12 mouse cellular contexts compared by ENCODE assay signal in the genomic region with DNA sequence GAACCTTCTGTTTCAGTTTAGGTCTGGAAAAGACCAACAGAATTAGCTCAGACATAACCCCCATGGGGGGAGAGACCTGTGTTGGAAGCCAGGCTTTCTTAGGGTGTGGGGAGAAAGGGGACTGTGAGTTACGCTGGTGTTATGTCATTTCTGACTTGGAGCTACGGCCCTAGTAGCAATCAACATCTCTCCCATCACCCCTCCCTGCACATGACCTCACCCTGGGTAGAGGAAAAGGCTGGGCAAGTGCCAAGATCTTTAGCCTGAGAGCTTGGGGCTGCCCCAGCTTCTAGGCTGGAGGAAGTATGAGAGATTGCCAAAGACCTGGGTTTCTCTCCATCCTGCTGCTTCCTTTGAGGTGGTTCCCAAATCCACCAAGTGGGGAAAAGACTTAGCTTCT. TPM values are rescaled to one million over a fixed set of nuclear protein-coding genes. Genes with fewer than 3 reads are reported as not detected.
DNase-seq lines count a peak whose midpoint lies in the region; ATAC-seq and TF ChIP-seq lines count a peak whose summit lies in the region.
"Had no signal": no experiment of that assay in that cellular context is flagged by ENCODE, and none has a peak within 500 bp of the region (broad histone marks: within the 10 kb centered on the region; RNA-seq: fewer than 3 reads in every experiment).

No protein-coding gene starts in this region.

- H3K4me2 ChIP-seq in stomach, postnatal 0 days (replicated peaks; ENCODE audit: low read depth), result no peak overlapping the region
- no peak overlapping the region for H3K4me2 ChIP-seq in intestine, embryonic 16.5 days (ENCODE audit: low read depth, low read length)
- H3K4me2 ChIP-seq: embryonic facial prominence, embryonic 15.5 days; limb, embryonic 15.5 days had no signal

- no peaks in the 10 kb centered on the region for H3K9me3 ChIP-seq in stomach, postnatal 0 days (ENCODE audit: control insufficient read depth, low read length)
- no peaks in the 10 kb centered on the region for H3K9me3 ChIP-seq in intestine, embryonic 16.5 days (ENCODE audit: control insufficient read depth, low read length)
- H3K9me3 ChIP-seq: embryonic facial prominence, embryonic 15.5 days; limb, embryonic 15.5 days had no signal

- no peak for TF ChIP-seq EP300 in stomach, postnatal 0 days (optimal IDR thresholded peaks at IDR 0.05)

- H3K36me3 ChIP-seq in stomach, postnatal 0 days (ENCODE audit: control insufficient read depth, insufficient read depth, low read length), result no peaks in the 10 kb centered on the region
- no peaks in the 10 kb centered on the region for H3K36me3 ChIP-seq in intestine, embryonic 16.5 days (ENCODE audit: control insufficient read depth, insufficient read depth, low read length)
- H3K36me3 ChIP-seq: embryonic facial prominence, embryonic 15.5 days; limb, embryonic 15.5 days had no signal

- intact Hi-C loops in left cerebral cortex, postnatal 4 days (cut with DNase I), result no loop called here
- intact Hi-C loops in heart, postnatal 36 days (cut with DNase I), result no loop called here

- H3K27ac ChIP-seq in stomach, postnatal 0 days (replicated peaks), result no peak overlapping the region
- H3K27ac ChIP-seq in intestine, embryonic 16.5 days (ENCODE audit: low read length), result no peak overlapping the region
- H3K27ac ChIP-seq: embryonic facial prominence, embryonic 15.5 days; limb, embryonic 15.5 days had no signal

- H3K4me3 ChIP-seq in stomach, postnatal 0 days (ENCODE audit: low read depth, low read length), result no peak overlapping the region
- no peak overlapping the region for H3K4me3 ChIP-seq in intestine, embryonic 16.5 days (ENCODE audit: low read length)
- H3K4me3 ChIP-seq: embryonic facial prominence, embryonic 15.5 days; limb, embryonic 15.5 days had no signal

- ATAC-seq in stomach, postnatal 0 days (ENCODE audit: low FRiP score, low TSS enrichment), result peak; percentile 26; the same call in 1 of the 2 replicates
- no peak for ATAC-seq in intestine, embryonic 16.5 days
- ATAC-seq: intestine, postnatal 0 days had no signal

- H3K4me1 ChIP-seq in stomach, postnatal 0 days (replicated peaks; ENCODE audit: control insufficient read depth, insufficient read depth), result no peaks in the 10 kb centered on the region
- no peaks in the 10 kb centered on the region for H3K4me1 ChIP-seq in intestine, embryonic 16.5 days (ENCODE audit: control insufficient read depth, insufficient read depth, low read length)
- H3K4me1 ChIP-seq: embryonic facial prominence, embryonic 15.5 days had no signal

- no peaks in the 10 kb centered on the region for H3K27me3 ChIP-seq in stomach, postnatal 0 days (ENCODE audit: control insufficient read depth, insufficient read depth, low read length)
- H3K27me3 ChIP-seq in intestine, embryonic 16.5 days (replicated peaks; ENCODE audit: control insufficient read depth, insufficient read depth, low read length), result no peaks in the 10 kb centered on the region
- H3K27me3 ChIP-seq: embryonic facial prominence, embryonic 15.5 days; limb, embryonic 15.5 days had no signal

- WGBS in stomach, postnatal 0 days, result 43% methylated on average over 2 of the region's 2 CpGs
- WGBS in intestine, embryonic 16.5 days, result 66% methylated on average over 2 of the region's 2 CpGs

- H3K9ac ChIP-seq in stomach, postnatal 0 days (ENCODE audit: low read length), result no peak overlapping the region
- H3K9ac ChIP-seq in intestine, embryonic 16.5 days (ENCODE audit: low read depth, low read length), result no peak overlapping the region
- H3K9ac ChIP-seq: embryonic facial prominence, embryonic 15.5 days; limb, embryonic 15.5 days had no signal

- peak; percentile 29 for DNase-seq in left cerebral cortex, postnatal 4 days
- no peak for DNase-seq in left cerebral cortex, adult 8-10 months (ENCODE audit: low spot score in 2 of 2)
- peak; percentile 51 for DNase-seq in cerebellum, adult 9-11 months
- DNase-seq in heart, postnatal 36 days, result peak; percentile 46 to 53
- DNase-seq in stomach, postnatal 0 days (ENCODE audit: low spot score), result no peak
- DNase-seq in ovary, adult 18-20 months (ENCODE audit: low spot score), result no peak
- no peak for DNase-seq in urinary bladder, postnatal 25 days (ENCODE audit: low spot score)

- TF ChIP-seq CTCF in stomach, postnatal 0 days (IDR thresholded peaks at IDR 0.05; ENCODE audit: low read depth), result no peak

RNA-seq across cellular contexts. Expression of gene Csf2, which starts 12.5 kb away (rescaled TPM):
- not detected for total RNA-seq in left cerebral cortex, postnatal 4 days (2021)
- not detected for total RNA-seq in left cerebral cortex, adult 8-10 months (2022)
- not detected for total RNA-seq in heart, postnatal 36 days (2021)
- polyA plus RNA-seq in stomach, postnatal 0 days (2015; fragmentation: Nextera tagmentation; extraction: Ambion mirVana), result not detected in 2 replicates
- polyA plus RNA-seq in intestine, embryonic 16.5 days (2015; fragmentation: Nextera tagmentation; extraction: Ambion mirVana), result 0.73 and 0.82 TPM in 2 replicates
- polyA plus RNA-seq: embryonic facial prominence, embryonic 15.5 days; limb, embryonic 15.5 days; neural tube, embryonic 14.5 days had no signal

RNA-seq across cellular contexts. Expression of gene Il3, which starts 30.1 kb away (rescaled TPM):
- not detected for total RNA-seq in left cerebral cortex, postnatal 4 days (2021)
- total RNA-seq in left cerebral cortex, adult 8-10 months (2022), result not detected
- total RNA-seq in heart, postnatal 36 days (2021), result not detected
- not detected in 2 replicates for polyA plus RNA-seq in stomach, postnatal 0 days (2015; fragmentation: Nextera tagmentation; extraction: Ambion mirVana)
- polyA plus RNA-seq in intestine, embryonic 16.5 days (2015; fragmentation: Nextera tagmentation; extraction: Ambion mirVana), result not detected in 2 replicates
- polyA plus RNA-seq: embryonic facial prominence, embryonic 15.5 days; intestine, postnatal 0 days; limb, embryonic 15.5 days; neural tube, embryonic 14.5 days had no signal

Comparison
In these comparisons a context has a peak if more than half of its experiments do, and no peak if none do; other contexts are left out.
1. DNase-seq: peak in left cerebral cortex, postnatal 4 days (single experiment), cerebellum, adult 9-11 months (single experiment) and heart, postnatal 36 days (2 of 2); none in left cerebral cortex, adult 8-10 months (0 of 2), stomach, postnatal 0 days (single experiment), ovary, adult 18-20 months (single experiment) and urinary bladder, postnatal 25 days (single experiment).